Mouse (Mus musculus) myocyte (in vitro differentiated cells): ENCODE results near the gene Lpin3. TPM values are rescaled to one million over a fixed set of nuclear protein-coding genes. Genes with fewer than 3 reads are reported as not detected.

Source experiments
- H3K27me3 ChIP-seq: one replicate; pipeline ENCODE4 v1.6.1; 2011; ENCODE audit not compliant: control insufficient read depth, insufficient read depth, insufficient read length
- H3K36me3 ChIP-seq: one replicate; pipeline ENCODE4 v1.6.1; 2011; ENCODE audit not compliant: control insufficient read depth, insufficient read depth
- H3K4me2 ChIP-seq: one replicate; pipeline ENCODE4 v1.6.1; 2011; ENCODE audit warnings: low read depth, control low read depth
- H3K4me3 ChIP-seq: one replicate; pipeline ENCODE4 v1.5.1; 2011; ENCODE audit warnings: mild to moderate bottlenecking, control low read depth, moderate library complexity
- H3K79me2 ChIP-seq: one replicate; pipeline ENCODE4 v1.6.1; 2011; ENCODE audit not compliant: control insufficient read depth, insufficient read depth
- H3ac ChIP-seq: one replicate; pipeline ENCODE4 v1.6.1; 2011; ENCODE audit not compliant: control insufficient read depth, insufficient read length
- CEBPB ChIP-seq: IDR thresholded peaks from 2 replicates; pipeline ENCODE4 v1.6.1; 2011; ENCODE audit warnings: mild to moderate bottlenecking, moderate library complexity; ENCODE audit not compliant: poor library complexity, insufficient read depth, severe bottlenecking
- E2F4 ChIP-seq: IDR thresholded peaks from one replicate; pipeline ENCODE4 v1.6.1; 2011; ENCODE audit warnings: mild to moderate bottlenecking, control low read depth, moderate library complexity; ENCODE audit not compliant: insufficient read depth
- MAX ChIP-seq: IDR thresholded peaks from one replicate; pipeline ENCODE4 v1.6.1; 2011; ENCODE audit warnings: low read depth, mild to moderate bottlenecking, control low read depth
- MYOD1 ChIP-seq, 3 experiments: IDR thresholded peaks; one replicate each; pipeline ENCODE4 v1.6.1; 2011; ENCODE audit warnings: control low read depth in 2 of 3, low read depth in 2 of 3, mild to moderate bottlenecking in 2 of 3, moderate library complexity in 1 of 3; ENCODE audit not compliant: insufficient read length in 2 of 3, control insufficient read depth in 1 of 3
- MYOG ChIP-seq, 3 experiments: IDR thresholded peaks; one replicate each; pipeline ENCODE4 v1.6.1; 2011; ENCODE audit warnings: control low read depth in 2 of 3, low read depth in 2 of 3, mild to moderate bottlenecking in 2 of 3; ENCODE audit not compliant: insufficient read length in 2 of 3, control insufficient read depth in 1 of 3, insufficient read depth in 1 of 3
- POLR2A ChIP-seq: IDR thresholded peaks from one replicate; pipeline ENCODE4 v1.6.1; 2011; ENCODE audit warnings: low read depth, mild to moderate bottlenecking, control low read depth, moderate library complexity; ENCODE audit not compliant: insufficient read length
- POLR2AphosphoS2 ChIP-seq: IDR thresholded peaks from one replicate; pipeline ENCODE4 v1.6.1; 2011; ENCODE audit warnings: low read depth, control low read depth; ENCODE audit not compliant: insufficient read length
- REST ChIP-seq: IDR thresholded peaks from one replicate; pipeline ENCODE4 v1.6.1; 2011; ENCODE audit warnings: mild to moderate bottlenecking, control low read depth, moderate library complexity; ENCODE audit not compliant: insufficient read depth, insufficient read length
- SRF ChIP-seq: IDR thresholded peaks from one replicate; pipeline ENCODE4 v1.6.1; 2011; ENCODE audit warnings: low read depth; ENCODE audit not compliant: control insufficient read depth, insufficient read length
- TCF12 ChIP-seq: IDR thresholded peaks from one replicate; pipeline ENCODE4 v1.6.1; 2011; ENCODE audit warnings: mild to moderate bottlenecking, control low read depth; ENCODE audit not compliant: poor library complexity, insufficient read depth, severe bottlenecking
- TCF3 ChIP-seq: IDR thresholded peaks from one replicate; pipeline ENCODE4 v1.6.1; 2011; ENCODE audit warnings: low read depth, control low read depth; ENCODE audit not compliant: insufficient read length
- USF1 ChIP-seq: IDR thresholded peaks from one replicate; pipeline ENCODE4 v1.6.1; 2011; ENCODE audit warnings: low read depth, mild to moderate bottlenecking, control low read depth, moderate library complexity
- polyA plus RNA-seq: library from polyadenylated mRNA; unstranded; fragments of >200 nt; fragmentation: generic; extraction: Trizol; gene quantifications from one replicate; pipeline ENCODE4 v1.2.1, GENCODE M21; 2012; ENCODE audit warnings: missing spikeins

Lpin3 gene
- polyA plus RNA-seq, 1 experiment, result 10.5 TPM

- H3K4me3 ChIP-seq, result no peak overlapping the region
- H3ac ChIP-seq, result no peak overlapping the region
- H3K4me2 ChIP-seq, result no peak overlapping the region
- H3K79me2 ChIP-seq, result no peaks in the 10 kb centered on the region
- peaks cover 15% of the 10 kb centered on the region for H3K27me3 ChIP-seq
- no peak for TF ChIP-seq MYOD1 (IDR thresholded peaks at IDR 0.05; ENCODE audit: control insufficient read depth in 1 of 3, insufficient read length in 2 of 3, low read depth in 2 of 3)
- TF ChIP-seq CEBPB, result no peak
- TF ChIP-seq POLR2A, result no peak
- no peak for TF ChIP-seq MYOG (IDR thresholded peaks at IDR 0.05; ENCODE audit: control insufficient read depth in 1 of 3, insufficient read depth in 1 of 3, insufficient read length in 2 of 3, low read depth in 2 of 3)
- TF ChIP-seq SRF, result no peak
- no peak for TF ChIP-seq REST
- no peaks in the 10 kb centered on the region for H3K36me3 ChIP-seq
Observed at GRCm38 (mm10) chr2:160908607-160909006, 28.1 kb downstream of the Lpin3 start.

DNA sequence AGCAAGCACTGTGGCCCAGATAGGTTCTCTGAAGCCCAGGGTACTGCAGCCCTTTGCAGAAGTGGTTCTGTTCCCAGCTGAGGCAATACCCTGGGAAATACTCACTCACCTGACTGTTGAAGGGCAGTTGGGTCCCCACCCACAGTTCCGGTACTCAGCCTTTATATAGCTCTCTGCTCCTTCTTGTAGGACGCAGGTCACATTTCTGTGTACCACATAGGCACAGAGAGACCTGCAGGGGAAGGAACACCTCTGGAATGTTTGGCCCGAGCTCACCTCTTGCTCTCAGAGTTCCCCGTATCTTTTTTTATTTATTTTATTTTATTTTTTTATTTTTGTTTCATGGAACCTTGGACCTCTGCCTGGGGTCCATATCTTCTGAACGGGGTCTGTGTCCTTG, 30.2 kb downstream of the Lpin3 start:
- peaks cover 23% of the 10 kb centered on the region for H3K27me3 ChIP-seq
- no peaks in the 10 kb centered on the region for H3K36me3 ChIP-seq
- H3K4me2 ChIP-seq, result no peak overlapping the region
- H3K4me3 ChIP-seq, result no peak overlapping the region
- H3ac ChIP-seq, result no peak overlapping the region
- TF ChIP-seq MYOD1 (IDR thresholded peaks at IDR 0.05; ENCODE audit: control insufficient read depth in 1 of 3, insufficient read length in 2 of 3, low read depth in 2 of 3), result no peak
- TF ChIP-seq E2F4, result no peak
- TF ChIP-seq MAX, result no peak
- no peak for TF ChIP-seq TCF12
- no peak for TF ChIP-seq POLR2AphosphoS2
- TF ChIP-seq USF1, result no peak
- TF ChIP-seq SRF, result no peak
- H3K79me2 ChIP-seq, result no peaks in the 10 kb centered on the region

GRCm38 (mm10) chr2:160911558-160912201, 31.2 kb downstream of the Lpin3 start:
- no peaks in the 10 kb centered on the region for H3K79me2 ChIP-seq
- TF ChIP-seq POLR2AphosphoS2 (no peak), TCF12 (no peak), E2F4 (no peak), MYOG (IDR thresholded peaks at IDR 0.05; ENCODE audit: control insufficient read depth in 1 of 3, insufficient read depth in 1 of 3, insufficient read length in 2 of 3, low read depth in 2 of 3) (no peak), MAX (no peak), SRF (no peak), POLR2A (no peak), CEBPB (no peak), MYOD1 (IDR thresholded peaks at IDR 0.05; ENCODE audit: control insufficient read depth in 1 of 3, insufficient read length in 2 of 3, low read depth in 2 of 3) (no peak), REST (no peak), TCF3 (no peak), USF1 (no peak)
- H3K27me3 ChIP-seq, result peaks cover 24% of the 10 kb centered on the region
- no peaks in the 10 kb centered on the region for H3K36me3 ChIP-seq
- H3K4me2 ChIP-seq, result no peak overlapping the region
- H3ac ChIP-seq, result no peak overlapping the region
- no peak overlapping the region for H3K4me3 ChIP-seq

DNA sequence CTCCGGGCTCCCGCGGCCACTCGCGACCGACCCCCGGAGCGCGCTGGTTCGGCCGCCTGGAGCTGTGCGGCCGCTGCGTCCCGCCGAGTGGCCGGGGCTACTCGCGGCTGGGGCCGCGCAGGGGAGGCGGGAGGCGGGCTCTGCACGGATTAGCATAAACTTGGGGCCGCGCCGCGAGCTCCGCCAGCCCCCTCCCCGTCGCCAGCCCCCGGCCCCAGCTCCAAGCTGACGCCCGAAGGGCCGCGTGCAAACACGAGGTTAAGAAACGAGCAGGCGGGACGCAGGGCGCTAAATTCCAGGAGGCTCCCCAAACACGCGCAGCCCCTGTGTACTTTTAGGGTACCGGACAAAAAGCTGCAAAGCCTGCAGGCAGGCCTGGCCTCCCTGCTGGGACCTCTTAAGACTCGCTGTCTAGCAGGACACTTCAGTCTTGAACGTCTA, 31.8 kb downstream of the Lpin3 start, which contains the start of gene Emilin3:
Gene Emilin3 (minus strand): TSS at position 98 of the 441 bp plus-strand sequence.
- Histone ChIP-seq H3K4me2 (no peak within 1 kb of the TSS), H3K79me2 (no peaks in the 10 kb centered on the region), H3K4me3 (no peak within 1 kb of the TSS), H3ac (no peak within 1 kb of the TSS), H3K36me3 (no peaks in the 10 kb centered on the region), H3K27me3 (peaks cover 24% of the 10 kb centered on the region)
- no peak for TF ChIP-seq MYOG (IDR thresholded peaks at IDR 0.05; ENCODE audit: control insufficient read depth in 1 of 3, insufficient read depth in 1 of 3, insufficient read length in 2 of 3, low read depth in 2 of 3)
- TF ChIP-seq MYOD1 (IDR thresholded peaks at IDR 0.05; ENCODE audit: control insufficient read depth in 1 of 3, insufficient read length in 2 of 3, low read depth in 2 of 3), result no peak
- TF ChIP-seq POLR2A, result no peak
- TF ChIP-seq CEBPB, result no peak
- TF ChIP-seq TCF12, result no peak
- TF ChIP-seq TCF3, result no peak
- TF ChIP-seq POLR2AphosphoS2, result no peak
- no peak for TF ChIP-seq REST
- TF ChIP-seq USF1, result no peak
- no peak for TF ChIP-seq E2F4
- TF ChIP-seq SRF, result no peak
- no peak for TF ChIP-seq MAX

DNA sequence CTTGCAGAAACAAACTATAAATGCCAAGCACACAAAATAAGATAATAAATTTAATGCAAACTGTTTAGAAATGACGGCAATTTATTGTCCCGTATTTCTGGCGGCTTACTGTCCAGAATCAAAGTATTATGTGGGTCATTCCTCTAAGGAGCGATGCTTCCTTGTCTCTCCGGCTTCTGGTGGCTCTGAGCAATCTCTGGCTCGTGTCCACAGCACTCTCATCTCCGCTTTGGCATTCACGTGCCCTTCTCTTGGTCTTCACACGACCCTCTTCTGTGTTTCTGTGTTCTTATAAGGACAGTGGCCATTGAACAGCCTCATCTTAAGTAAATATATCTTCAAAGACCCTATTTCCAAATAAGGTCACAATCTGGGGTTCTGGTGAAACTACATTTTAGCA, 34.2 kb downstream of the Lpin3 start:
- H3K79me2 ChIP-seq, result no peaks in the 10 kb centered on the region
- H3K27me3 ChIP-seq, result peaks cover 24% of the 10 kb centered on the region
- H3K4me2 ChIP-seq, result no peak overlapping the region
- H3K4me3 ChIP-seq, result no peak overlapping the region
- TF ChIP-seq E2F4 (no peak), REST (no peak), POLR2A (no peak), POLR2AphosphoS2 (no peak), SRF (no peak), MAX (no peak), CEBPB (no peak), USF1 (no peak), MYOD1 (IDR thresholded peaks at IDR 0.05; ENCODE audit: control insufficient read depth in 1 of 3, insufficient read length in 2 of 3, low read depth in 2 of 3) (no peak), MYOG (IDR thresholded peaks at IDR 0.05; ENCODE audit: control insufficient read depth in 1 of 3, insufficient read depth in 1 of 3, insufficient read length in 2 of 3, low read depth in 2 of 3) (no peak), TCF12 (no peak), TCF3 (no peak)
- no peaks in the 10 kb centered on the region for H3K36me3 ChIP-seq
- H3ac ChIP-seq, result no peak overlapping the region
